Mouse (Mus musculus) liver, adult 2 months (tissue): ENCODE data around the gene Tubb4a. TPM values are rescaled to one million over a fixed set of nuclear protein-coding genes. Genes with fewer than 3 reads are reported as not detected.

Experiments used
- DNase-seq: peaks from one replicate; pipeline ENCODE4 v3.0.0-alpha.2; 2011; ENCODE audit warnings: low read depth, low spot score; ENCODE audit errors: extremely low read depth
- H3K27ac ChIP-seq: fragments of 200-500 bp; replicated peaks from 2 replicates; pipeline ENCODE4 v1.5.1; 2012; ENCODE audit warnings: low read depth, mild to moderate bottlenecking, control low read depth, inconsistent platforms, low read length; ENCODE audit not compliant: insufficient read depth
- H3K27me3 ChIP-seq: fragments of 200-500 bp; 2 replicates; pipeline ENCODE4 v1.6.1; 2012; ENCODE audit warnings: mild to moderate bottlenecking, moderate library complexity, low read length, inconsistent platforms; ENCODE audit not compliant: control insufficient read depth, insufficient read depth
- H3K36me3 ChIP-seq: fragments of 200-500 bp; 2 replicates; pipeline ENCODE4 v1.6.1; 2012; ENCODE audit warnings: low read length, inconsistent platforms; ENCODE audit not compliant: control insufficient read depth, insufficient read depth
- H3K4me1 ChIP-seq: fragments of 200-500 bp; 2 replicates; pipeline ENCODE4 v1.6.1; 2011; ENCODE audit warnings: low read length; ENCODE audit not compliant: control insufficient read depth, insufficient read depth
- H3K4me3 ChIP-seq: fragments of 200-500 bp; 2 replicates; pipeline ENCODE4 v1.5.1; 2011; ENCODE audit warnings: low read depth, mild to moderate bottlenecking, control low read depth, low read length, moderate library complexity; ENCODE audit not compliant: insufficient read depth
- H3K79me2 ChIP-seq: fragments of 200-500 bp; 2 replicates; pipeline ENCODE4 v1.6.1; 2012; ENCODE audit warnings: inconsistent platforms, mild to moderate bottlenecking, low read length, moderate library complexity; ENCODE audit not compliant: control insufficient read depth, insufficient read depth
- H3K9ac ChIP-seq: fragments of 200-500 bp; 2 replicates; pipeline ENCODE4 v1.6.1; 2012; ENCODE audit warnings: low read depth, mild to moderate bottlenecking, control low read depth, inconsistent platforms, low read length
- CTCF ChIP-seq: fragments of 200-500 bp; IDR thresholded peaks from 2 replicates; pipeline ENCODE4 v1.5.1; 2011; ENCODE audit warnings: low read depth, low read length, control low read depth
- POLR2A ChIP-seq: fragments of 200-500 bp; IDR thresholded peaks from 2 replicates; pipeline ENCODE4 v1.6.1; 2011; ENCODE audit warnings: low read length, control low read depth; ENCODE audit not compliant: insufficient read depth; ENCODE audit errors: extremely low read depth
- WGBS: fragments of 180-500 bp; shearing (Covaris S2); methylation state at CpG from one replicate; pipeline ENCODE4 v1.1.7; 2018; 5-methylcytosine and 5-hydroxymethylcytosine counted together
- polyA plus RNA-seq: library from polyadenylated mRNA; depleted of rRNA; stranded (reverse); fragments of >200 nt; gene quantifications from 2 replicates; pipeline ENCODE4 v1.2.3, GENCODE M21; 2012
- total RNA-seq: library from RNA; depleted of rRNA; stranded (reverse); fragments of >200 nt; gene quantifications from 2 replicates; pipeline ENCODE4 v1.2.3, GENCODE M21; 2014

Tubb4a gene
- total and polyA plus RNA-seq, 2 experiments = 0.18 to 0.24 TPM

DNA sequence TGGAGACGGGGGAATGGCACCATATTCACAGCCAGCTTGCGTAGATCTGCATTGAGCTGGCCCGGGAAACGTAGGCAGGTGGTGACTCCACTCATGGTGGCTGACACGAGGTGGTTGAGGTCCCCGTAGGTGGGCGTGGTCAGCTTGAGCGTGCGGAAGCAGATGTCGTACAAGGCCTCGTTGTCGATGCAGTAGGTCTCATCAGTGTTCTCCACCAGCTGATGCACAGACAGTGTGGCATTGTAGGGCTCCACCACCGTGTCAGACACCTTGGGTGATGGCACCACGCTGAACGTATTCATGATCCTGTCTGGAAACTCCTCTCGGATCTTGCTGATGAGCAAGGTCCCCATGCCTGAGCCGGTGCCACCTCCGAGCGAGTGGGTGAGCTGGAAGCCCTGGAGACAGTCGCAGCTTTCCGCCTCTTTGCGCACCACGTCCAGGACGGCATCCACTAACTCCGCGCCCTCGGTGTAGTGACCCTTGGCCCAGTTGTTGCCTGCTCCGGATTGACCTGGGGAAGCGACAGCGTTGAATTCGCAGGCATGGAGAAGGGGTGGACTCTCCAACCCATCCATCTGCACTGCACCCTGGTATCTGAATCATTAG, 6.2 kb downstream of the Tubb4a start:
- H3K27ac ChIP-seq = no peak overlapping the region

GRCm38 (mm10) chr17:57079919-57080318, 7.7 kb downstream of the Tubb4a start:
- WGBS = 89% methylated on average over 3 of the region's 3 CpGs
- Histone ChIP-seq H3K36me3 (no peaks in the 10 kb centered on the region), H3K27ac (no peak overlapping the region), H3K79me2 (no peaks in the 10 kb centered on the region), H3K4me1 (no peaks in the 10 kb centered on the region), H3K4me3 (no peak overlapping the region), H3K27me3 (no peaks in the 10 kb centered on the region), H3K9ac (no peak overlapping the region)
- TF ChIP-seq POLR2A = no peak
- no peak for TF ChIP-seq CTCF
- no peak for DNase-seq

More for the DNA sequence above, 6.2 kb downstream of the Tubb4a start:
- no peak for DNase-seq
- Histone ChIP-seq H3K36me3 (no peaks in the 10 kb centered on the region), H3K79me2 (no peaks in the 10 kb centered on the region), H3K27me3 (no peaks in the 10 kb centered on the region), H3K4me3 (no peak overlapping the region), H3K4me1 (no peaks in the 10 kb centered on the region), H3K9ac (no peak overlapping the region)
- TF ChIP-seq POLR2A (no peak), CTCF (no peak)
- WGBS = 93% methylated on average over 31 of the region's 31 CpGs

DNA sequence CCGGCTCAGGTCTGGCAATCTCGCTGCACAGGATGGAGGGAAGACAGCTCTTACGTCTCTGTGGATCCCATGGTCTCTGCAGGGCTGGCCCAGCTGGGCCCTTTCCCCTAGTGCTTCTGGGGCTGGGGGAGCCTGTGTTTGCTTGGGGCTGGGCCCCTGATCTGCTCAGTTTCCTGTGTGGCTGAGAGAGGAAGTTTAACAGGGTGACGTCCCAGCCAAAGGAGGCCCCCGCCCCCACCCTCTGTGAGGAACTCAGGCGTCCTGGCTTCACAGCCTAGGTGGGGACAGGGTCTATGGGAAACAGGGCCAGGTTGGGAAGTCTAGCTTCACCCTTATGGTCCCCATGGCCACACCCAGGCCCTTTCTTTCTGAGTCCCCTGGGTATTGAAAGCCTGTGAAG, 9.2 kb downstream of the Tubb4a start, which contains the start of gene Dennd1c:
Gene Dennd1c (minus strand): TSS at position 179 of the 400 bp plus-strand sequence.
- Histone ChIP-seq H3K27ac (no peak within 1 kb of the TSS; the same call in 1 of the 2 replicates), H3K4me3 (peak within 1 kb of the TSS; percentile 54), H3K36me3 (no peaks in the 10 kb centered on the region), H3K4me1 (no peaks in the 10 kb centered on the region), H3K27me3 (no peaks in the 10 kb centered on the region), H3K9ac (peak within 1 kb of the TSS; percentile 58; the same call in 1 of the 2 replicates), H3K79me2 (no peaks in the 10 kb centered on the region)
- DNase-seq = no peak
- TF ChIP-seq CTCF (no peak), POLR2A (0 out of 2 replicates have a peak, but pooled peaks have one; percentile 30)
- 67% methylated on average over 6 of the region's 6 CpGs for WGBS

GRCm38 (mm10) chr17:57076916-57077315, 10.7 kb downstream of the Tubb4a start:
- no peak overlapping the region for H3K27ac ChIP-seq
- no peaks in the 10 kb centered on the region for H3K27me3 ChIP-seq
- DNase-seq = no peak
- H3K36me3 ChIP-seq = no peaks in the 10 kb centered on the region
- no peaks in the 10 kb centered on the region for H3K79me2 ChIP-seq
- H3K4me1 ChIP-seq = no peaks in the 10 kb centered on the region
- no peak overlapping the region for H3K4me3 ChIP-seq
- no peak for TF ChIP-seq CTCF
- TF ChIP-seq POLR2A = no peak
- H3K9ac ChIP-seq = no peak overlapping the region
- 77% methylated on average over 3 of the region's 3 CpGs for WGBS

DNA sequence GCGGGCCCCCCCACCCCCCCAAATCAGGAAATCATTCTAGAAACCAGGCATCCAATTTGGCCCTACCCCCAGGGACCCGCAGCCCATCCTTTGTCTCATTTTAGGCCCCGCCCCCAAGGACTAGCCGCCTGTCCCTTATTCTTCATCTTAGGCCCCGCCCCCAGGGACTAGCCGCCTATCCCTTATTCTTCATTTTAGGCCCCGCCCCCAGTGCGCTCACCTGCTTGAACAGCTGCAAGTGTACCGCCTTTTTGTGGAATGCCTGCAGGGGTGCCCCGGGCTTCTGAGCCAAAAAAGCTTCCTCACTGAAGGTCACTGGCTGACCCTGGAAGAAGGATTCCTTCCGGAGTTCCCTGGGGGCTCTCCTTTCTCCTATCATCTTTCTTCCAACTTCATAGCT, 16.9 kb downstream of the Tubb4a start:
- no peaks in the 10 kb centered on the region for H3K4me1 ChIP-seq
- no peak for DNase-seq
- H3K4me3 ChIP-seq = no peak overlapping the region
- H3K9ac ChIP-seq = no peak overlapping the region
- WGBS = 12% methylated on average over 11 of the region's 11 CpGs
- no peaks in the 10 kb centered on the region for H3K27me3 ChIP-seq
- H3K79me2 ChIP-seq = no peaks in the 10 kb centered on the region
- no peaks in the 10 kb centered on the region for H3K36me3 ChIP-seq
- H3K27ac ChIP-seq = no peak overlapping the region
- TF ChIP-seq CTCF (no peak), POLR2A (no peak)

DNA sequence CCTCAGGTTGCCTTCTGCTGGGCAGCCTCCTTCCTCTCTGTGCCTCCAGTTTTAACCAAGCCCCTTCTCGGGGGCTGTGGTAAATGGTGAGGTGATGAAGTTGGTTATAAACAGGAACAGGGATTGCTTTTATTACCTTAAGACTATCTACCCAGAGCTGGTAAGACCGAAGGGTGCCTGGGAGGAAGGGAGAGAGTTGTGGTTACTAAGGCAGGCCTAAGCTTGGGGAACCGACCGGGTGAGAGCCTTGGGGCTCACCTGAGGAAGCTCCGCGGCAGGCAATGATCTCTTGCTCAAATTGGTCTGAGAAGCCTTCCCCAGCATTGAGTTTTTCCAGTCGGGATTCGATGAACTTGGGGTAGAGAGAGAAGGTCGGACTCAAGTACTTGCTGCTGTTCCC, 17.3 kb downstream of the Tubb4a start:
- 31% methylated on average over 9 of the region's 9 CpGs for WGBS

More for the DNA sequence above, 17.3 kb downstream of the Tubb4a start:
- Histone ChIP-seq H3K9ac (no peak overlapping the region), H3K27me3 (no peaks in the 10 kb centered on the region), H3K4me1 (no peaks in the 10 kb centered on the region), H3K36me3 (no peaks in the 10 kb centered on the region), H3K79me2 (no peaks in the 10 kb centered on the region), H3K4me3 (no peak overlapping the region), H3K27ac (no peak overlapping the region)
- TF ChIP-seq CTCF (no peak), POLR2A (no peak)
- no peak for DNase-seq
